Mouse (Mus musculus) effector memory CD4-positive, alpha-beta T cell, adult 7 months (primary cell): ENCODE measurements around the gene Lamb2. TPM values are rescaled to one million over a fixed set of nuclear protein-coding genes. Genes with fewer than 3 reads are reported as not detected.

Source experiments
- polyA plus RNA-seq: library from polyadenylated mRNA; unstranded; fragments of 100-300 nt; shearing (Covaris generic); gene quantifications from one replicate; pipeline ENCODE4 v1.2.1, GENCODE M21; 2017

The Lamb2 gene
- polyA plus RNA-seq = 0.46 TPM

GRCm38 (mm10) chr9:108479721-108480351 is at the start of gene Lamb2:
Lamb2 (plus strand) TSS chr9:108479736.

GRCm38 (mm10) chr9:108436182-108436581 is 43.4 kb upstream of the Lamb2 start, which contains the start of gene BC048562:
BC048562 (plus strand) TSS chr9:108436482.

GRCm38 (mm10) chr9:108460319-108461178 is 19.0 kb upstream of the Lamb2 start, which contains the start of gene Ccdc71:
Ccdc71 (plus strand) TSS chr9:108460527.

GRCm38 (mm10) chr9:108461181-108461631 is 18.3 kb upstream of the Lamb2 start, which contains the start of gene Klhdc8b:
Klhdc8b (minus strand) TSS chr9:108461581.

GRCm38 (mm10) chr9:108490559-108491285 is 11.2 kb downstream of the Lamb2 start, which contains the start of gene Usp19:
Usp19 (plus strand) TSS chr9:108490602.

GRCm38 (mm10) chr9:108507619-108508434 is 28.3 kb downstream of the Lamb2 start, which contains the start of gene Qars:
Qars (plus strand) TSS chr9:108507706.

GRCm38 (mm10) chr9:108516380-108517251 is 37.1 kb downstream of the Lamb2 start, which contains the start of gene Qrich1:
Qrich1 (plus strand) TSS chr9:108516806.

Other genes with a start within 250 kb of the Lamb2 start
- 7.6 TPM for gene Dag1, start 215.8 kb upstream of the Lamb2 start, polyA plus RNA-seq
- 2.5 TPM for gene Nicn1, start 189.3 kb upstream of the Lamb2 start, polyA plus RNA-seq
- gene Amt, start 182.9 kb upstream of the Lamb2 start, polyA plus RNA-seq = not detected
- 404 TPM for gene Rhoa, start 173.6 kb upstream of the Lamb2 start, polyA plus RNA-seq
- gene Tcta, start 173.6 kb upstream of the Lamb2 start, polyA plus RNA-seq = 4.3 TPM
- gene Gpx1, start 140.8 kb upstream of the Lamb2 start, polyA plus RNA-seq = 221 TPM
- 90.5 TPM for gene Usp4, start 131.9 kb upstream of the Lamb2 start, polyA plus RNA-seq
- gene 1700102P08Rik, start 86.9 kb upstream of the Lamb2 start, polyA plus RNA-seq = 1.0 TPM
- 0.43 TPM for gene Ccdc36, start 51.3 kb upstream of the Lamb2 start, polyA plus RNA-seq
- gene BC048562, start 43.3 kb upstream of the Lamb2 start, polyA plus RNA-seq = not detected
- 27.8 TPM for gene Ccdc71, start 19.2 kb upstream of the Lamb2 start, polyA plus RNA-seq
- 9.5 TPM for gene Klhdc8b, start 18.2 kb upstream of the Lamb2 start, polyA plus RNA-seq
- 150 TPM for gene Usp19, start 10.9 kb downstream of the Lamb2 start, polyA plus RNA-seq
- gene Qars, start 28.0 kb downstream of the Lamb2 start, polyA plus RNA-seq = 68.2 TPM
- gene Qrich1, start 37.1 kb downstream of the Lamb2 start, polyA plus RNA-seq = 165 TPM
- 115 TPM for gene Impdh2, start 80.5 kb downstream of the Lamb2 start, polyA plus RNA-seq
- 27.1 TPM for gene Ndufaf3, start 87.7 kb downstream of the Lamb2 start, polyA plus RNA-seq
- gene Dalrd3, start 90.2 kb downstream of the Lamb2 start, polyA plus RNA-seq = 62.4 TPM
- 25.4 TPM for gene Wdr6, start 99.0 kb downstream of the Lamb2 start, polyA plus RNA-seq
- 8.5 TPM for gene P4htm, start 117.9 kb downstream of the Lamb2 start, polyA plus RNA-seq
- gene Arih2, start 169.7 kb downstream of the Lamb2 start, polyA plus RNA-seq = 202 TPM
- 19.9 TPM for gene Slc25a20, start 182.4 kb downstream of the Lamb2 start, polyA plus RNA-seq
- 33.7 TPM for gene Prkar2a, start 209.6 kb downstream of the Lamb2 start, polyA plus RNA-seq